9 mouse cellular contexts compared by ENCODE assay signal in the genomic region with DNA sequence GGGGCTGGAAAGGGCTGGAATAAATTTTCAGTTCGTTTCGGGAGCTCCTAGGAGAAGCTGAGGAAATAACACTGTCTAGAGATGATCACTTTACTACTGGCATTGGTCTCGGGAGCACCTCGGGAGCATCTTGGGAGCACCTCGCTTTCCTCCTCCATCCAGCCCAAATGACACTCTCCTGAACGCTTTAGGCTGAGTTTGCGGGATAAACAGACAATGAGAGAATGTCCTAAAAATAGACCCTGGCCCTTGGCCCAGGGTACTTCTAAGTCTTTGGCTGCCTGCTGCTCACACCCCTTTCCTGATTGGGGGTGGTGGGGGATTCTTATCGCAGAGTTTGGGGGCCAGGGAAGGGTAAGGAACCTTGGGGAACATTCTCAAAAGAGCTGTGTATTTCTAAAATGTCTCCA. TPM values are rescaled to one million over a fixed set of nuclear protein-coding genes. Genes with fewer than 3 reads are reported as not detected.
DNase-seq lines count a peak whose midpoint lies in the region; ATAC-seq lines count a peak whose summit lies in the region.
"Had no signal": no experiment of that assay in that cellular context is flagged by ENCODE, and none has a peak within 500 bp of the region (broad histone marks: within the 10 kb centered on the region; RNA-seq: fewer than 3 reads in every experiment).

No protein-coding gene starts in this region.

- no peaks in the 10 kb centered on the region for H3K9me3 ChIP-seq in erythroblast, embryonic 14.5 days (ENCODE audit: control insufficient read depth, low read length)
- no peaks in the 10 kb centered on the region for H3K9me3 ChIP-seq in heart, embryonic 11.5 days (replicated peaks; ENCODE audit: control insufficient read depth, low read length)
- H3K9me3 ChIP-seq in kidney, embryonic 16.5 days (ENCODE audit: low read length): no peaks in the 10 kb centered on the region

- peaks cover 41% of the 10 kb centered on the region for H3K4me1 ChIP-seq in erythroblast, embryonic 14.5 days (ENCODE audit: control insufficient read depth)
- peaks cover 13% of the 10 kb centered on the region for H3K4me1 ChIP-seq in heart, embryonic 11.5 days (ENCODE audit: control insufficient read depth, insufficient read depth, low read length)
- peaks cover 17% of the 10 kb centered on the region for H3K4me1 ChIP-seq in kidney, embryonic 16.5 days (ENCODE audit: insufficient read depth, low read length)

- peak overlapping the region; percentile 86 for H3K4me2 ChIP-seq in heart, embryonic 11.5 days
- peak overlapping the region; percentile 74 for H3K4me2 ChIP-seq in kidney, embryonic 16.5 days (replicated peaks; ENCODE audit: low read depth, low read length)

- DNase-seq in lung, postnatal 25 days (ENCODE audit: low spot score): peak; percentile 66
- DNase-seq in testis, postnatal 14 days (ENCODE audit: low spot score): no peak
- no peak for DNase-seq in frontal cortex, postnatal 14 days (ENCODE audit: low spot score in 2 of 2)
- DNase-seq in frontal cortex, postnatal 25 days (ENCODE audit: low spot score in 2 of 2): no peak

- WGBS in heart, embryonic 11.5 days (ENCODE audit: insufficient replicate concordance): 4% methylated on average over 8 of the region's 8 CpGs
- WGBS in kidney, embryonic 16.5 days: under 1% methylated on average over 8 of the region's 8 CpGs

- peaks cover 7% of the 10 kb centered on the region; the same call in 1 of the 2 replicates for H3K27me3 ChIP-seq in erythroblast, embryonic 14.5 days (ENCODE audit: control insufficient read depth)
- no peaks in the 10 kb centered on the region for H3K27me3 ChIP-seq in heart, embryonic 11.5 days (ENCODE audit: control insufficient read depth, insufficient read depth, low read length)
- no peaks in the 10 kb centered on the region for H3K27me3 ChIP-seq in kidney, embryonic 16.5 days (ENCODE audit: insufficient read depth, low read length)

- peak overlapping the region; percentile 94 for H3K4me3 ChIP-seq in erythroblast, embryonic 14.5 days (replicated peaks)
- H3K4me3 ChIP-seq in heart, embryonic 11.5 days (ENCODE audit: low read depth, low read length): peak overlapping the region; percentile 68
- peak overlapping the region; percentile 66 for H3K4me3 ChIP-seq in kidney, embryonic 16.5 days (ENCODE audit: low read length)

- H3K36me3 ChIP-seq in erythroblast, embryonic 14.5 days (ENCODE audit: control insufficient read depth): no peaks in the 10 kb centered on the region
- H3K36me3 ChIP-seq in heart, embryonic 11.5 days (ENCODE audit: control insufficient read depth, insufficient read depth, low read length): no peaks in the 10 kb centered on the region
- no peaks in the 10 kb centered on the region for H3K36me3 ChIP-seq in kidney, embryonic 16.5 days (ENCODE audit: insufficient read depth, low read length)

- peak overlapping the region; percentile 92 for H3K27ac ChIP-seq in heart, embryonic 11.5 days (ENCODE audit: low read depth, low read length)
- H3K27ac ChIP-seq in kidney, embryonic 16.5 days (ENCODE audit: low read length): peak overlapping the region; percentile 98

- no peak for ATAC-seq in erythroblast, adult 5-6 weeks (replicated peaks; ENCODE audit: low FRiP score, poor library complexity, severe bottlenecking)
- peak; percentile 55 for ATAC-seq in heart, embryonic 11.5 days (replicated peaks; ENCODE audit: insufficient number of reproducible peaks, low FRiP score, low TSS enrichment)
- ATAC-seq in kidney, embryonic 16.5 days (ENCODE audit: low FRiP score, low TSS enrichment): peak; percentile 2

- H3K9ac ChIP-seq in heart, embryonic 11.5 days (ENCODE audit: low read depth, low read length): peak overlapping the region; percentile 89
- peak overlapping the region; percentile 76 for H3K9ac ChIP-seq in kidney, embryonic 16.5 days (replicated peaks; ENCODE audit: low read length)

RNA-seq across cellular contexts. Expression of a gene that starts 0.9 kb away (rescaled TPM):
- 0.18 and 0.23 TPM in 2 replicates for polyA plus RNA-seq in erythroblast, embryonic 14.5 days (2012)
- total RNA-seq in erythroblast, adult 5-6 weeks (2015; ENCODE audit: low replicate concordance): 4.6 and 19.0 TPM in 2 replicates
- total RNA-seq in erythroblast, adult 5-6 weeks (2017; ENCODE audit: low replicate concordance): 3.1 and 7.2 TPM in 2 replicates
- polyA plus RNA-seq in heart, embryonic 11.5 days (2014; fragmentation: Nextera tagmentation; extraction: Ambion mirVana): 13.2 and 16.9 TPM in 2 replicates
- polyA plus RNA-seq in kidney, embryonic 16.5 days (2015; fragmentation: Nextera tagmentation; extraction: Ambion mirVana): 20.5 and 21.0 TPM in 2 replicates

RNA-seq across cellular contexts. Expression of a gene that starts 0.9 kb away (rescaled TPM):
- polyA plus RNA-seq in erythroblast, embryonic 14.5 days (2012): not detected in 2 replicates
- not detected in 2 replicates for total RNA-seq in erythroblast, adult 5-6 weeks (2015; ENCODE audit: low replicate concordance)
- total RNA-seq in erythroblast, adult 5-6 weeks (2017; ENCODE audit: low replicate concordance): not detected in 2 replicates
- polyA plus RNA-seq in heart, embryonic 11.5 days (2014; fragmentation: Nextera tagmentation; extraction: Ambion mirVana): 0.08 TPM in 1 of 2 replicates, not detected in the other
- polyA plus RNA-seq in kidney, embryonic 16.5 days (2015; fragmentation: Nextera tagmentation; extraction: Ambion mirVana): 0.04 and 0.05 TPM in 2 replicates
- polyA plus RNA-seq: large intestine, adult 2 months had no signal

RNA-seq across cellular contexts. Expression of a gene that starts 17.5 kb away (rescaled TPM):
- polyA plus RNA-seq in erythroblast, embryonic 14.5 days (2012): not detected in 2 replicates
- not detected in 2 replicates for total RNA-seq in erythroblast, adult 5-6 weeks (2015; ENCODE audit: low replicate concordance)
- not detected in 2 replicates for total RNA-seq in erythroblast, adult 5-6 weeks (2017; ENCODE audit: low replicate concordance)
- polyA plus RNA-seq in heart, embryonic 11.5 days (2014; fragmentation: Nextera tagmentation; extraction: Ambion mirVana): 0.16 and 0.18 TPM in 2 replicates
- polyA plus RNA-seq in kidney, embryonic 16.5 days (2015; fragmentation: Nextera tagmentation; extraction: Ambion mirVana): 0.06 TPM in 2 replicates
- polyA plus RNA-seq: large intestine, adult 2 months had no signal

RNA-seq across cellular contexts. Expression of a gene that starts 54.6 kb away (rescaled TPM):
- not detected in 2 replicates for polyA plus RNA-seq in erythroblast, embryonic 14.5 days (2012)
- not detected in 2 replicates for total RNA-seq in erythroblast, adult 5-6 weeks (2015; ENCODE audit: low replicate concordance)
- total RNA-seq in erythroblast, adult 5-6 weeks (2017; ENCODE audit: low replicate concordance): not detected in 2 replicates
- polyA plus RNA-seq in heart, embryonic 11.5 days (2014; fragmentation: Nextera tagmentation; extraction: Ambion mirVana): 0.82 and 1.3 TPM in 2 replicates
- polyA plus RNA-seq in kidney, embryonic 16.5 days (2015; fragmentation: Nextera tagmentation; extraction: Ambion mirVana): 1.1 and 1.4 TPM in 2 replicates

Comparison
In these comparisons a context has a peak if more than half of its experiments do, and no peak if none do; other contexts are left out.
1. RNA of a gene that starts 0.9 kb away (polyA plus RNA-seq): 20.5 to 21.0 TPM in kidney, embryonic 16.5 days and 13.2 to 16.9 TPM in heart, embryonic 11.5 days; 0.18 to 0.23 TPM in erythroblast, embryonic 14.5 days; every median in the first group is over 10 times any median in the second.
2. Peak in every context shown above with its lines, with median percentiles within 50 percentile points of each other: H3K4me3 ChIP-seq.